Mouse (Mus musculus): ENCODE results near the gene Alx1. TPM values are rescaled to one million over a fixed set of nuclear protein-coding genes. Genes with fewer than 3 reads are reported as not detected.

Gene Alx1
- polyA plus RNA-seq, 1 experiment: not detected

DNA sequence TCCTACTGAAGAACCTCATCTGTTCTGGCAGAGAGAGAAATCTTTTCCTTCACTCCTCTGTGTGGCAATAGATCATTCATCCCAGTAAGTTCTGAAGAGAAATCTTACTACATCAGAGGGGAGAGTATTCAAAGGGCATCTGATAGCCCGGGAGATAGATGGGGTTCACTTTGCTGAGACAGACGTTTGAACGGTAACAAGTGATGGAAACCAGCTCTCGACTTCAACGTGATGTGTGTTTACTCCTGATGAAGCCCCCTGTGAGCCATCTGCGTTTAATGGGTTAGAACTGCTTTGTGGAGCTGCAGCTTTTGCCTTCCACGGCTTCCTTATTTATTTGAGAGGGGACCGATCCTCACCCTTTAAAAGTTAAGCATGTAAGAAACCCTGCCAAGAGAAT lies 29.1 kb downstream of the Alx1 start:
- Histone ChIP-seq H3K27me3 (ENCODE audit: control insufficient read depth, insufficient read depth, low read length) (no peaks in the 10 kb centered on the region), H3K27ac (ENCODE audit: insufficient read depth, low read length) (no peak overlapping the region), H3K36me3 (ENCODE audit: control insufficient read depth, insufficient read depth, low read length) (no peaks in the 10 kb centered on the region), H3K4me3 (ENCODE audit: extremely low read depth, insufficient read depth, insufficient read length) (no peak overlapping the region), H3K4me1 (ENCODE audit: control insufficient read depth, insufficient read depth, insufficient read length) (no peaks in the 10 kb centered on the region)
- TF ChIP-seq CTCF (IDR thresholded peaks at IDR 0.05; ENCODE audit: extremely low read depth, insufficient read depth, insufficient read length, insufficient replicate concordance) (no peak), POLR2A (IDR thresholded peaks at IDR 0.05; ENCODE audit: low read depth, low read length) (no peak)
- DNase-seq (ENCODE audit: low read depth in 1 of 2, low spot score in 2 of 2): no peak
- 25% methylated on average over 8 of the region's 8 CpGs for WGBS

DNA sequence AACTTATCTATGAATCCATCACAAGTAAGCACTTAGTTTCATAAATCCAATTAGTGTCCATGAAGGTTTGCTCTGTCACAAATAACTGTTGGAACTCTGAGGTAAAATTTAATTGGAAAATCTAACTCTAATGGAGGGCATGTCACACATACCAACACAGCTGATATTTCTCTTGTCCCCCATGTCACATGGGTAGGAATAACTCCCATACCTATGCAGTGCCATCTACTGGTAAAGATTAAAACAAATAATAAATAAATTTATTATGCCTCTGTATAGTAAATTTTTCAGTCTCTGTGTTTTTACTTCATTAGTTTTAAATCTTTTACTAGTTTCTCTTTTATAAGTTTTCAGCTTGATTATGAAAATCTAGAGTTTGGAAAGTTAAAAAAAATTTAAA lies 30.4 kb downstream of the Alx1 start:
- no peak for DNase-seq (ENCODE audit: low read depth in 1 of 2, low spot score in 2 of 2)
- Histone ChIP-seq H3K27me3 (ENCODE audit: control insufficient read depth, insufficient read depth, low read length) (no peaks in the 10 kb centered on the region), H3K4me1 (ENCODE audit: control insufficient read depth, insufficient read depth, insufficient read length) (no peaks in the 10 kb centered on the region), H3K27ac (ENCODE audit: insufficient read depth, low read length) (no peak overlapping the region), H3K36me3 (ENCODE audit: control insufficient read depth, insufficient read depth, low read length) (no peaks in the 10 kb centered on the region), H3K4me3 (ENCODE audit: extremely low read depth, insufficient read depth, insufficient read length) (no peak overlapping the region)
- TF ChIP-seq CTCF (IDR thresholded peaks at IDR 0.05; ENCODE audit: extremely low read depth, insufficient read depth, insufficient read length, insufficient replicate concordance) (no peak), POLR2A (IDR thresholded peaks at IDR 0.05; ENCODE audit: low read depth, low read length) (no peak)

DNA sequence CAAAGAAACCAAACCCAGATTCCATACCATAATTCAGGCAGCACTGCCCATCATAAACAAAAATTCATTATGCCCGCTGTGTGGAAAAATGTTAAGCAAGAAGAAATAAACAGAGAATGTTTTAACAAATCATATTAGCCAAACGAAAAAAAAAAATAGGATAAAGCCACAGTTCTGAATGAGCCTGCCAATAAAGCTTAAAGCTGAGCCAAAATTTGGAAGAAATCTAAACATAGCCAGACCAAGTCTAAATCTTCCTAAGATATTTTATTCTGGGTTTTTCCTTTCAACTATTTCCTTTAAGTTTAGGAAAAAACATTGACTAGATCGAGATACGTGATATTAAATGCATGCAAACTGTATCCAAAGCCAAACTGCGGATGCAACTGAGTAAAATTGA lies 54.9 kb downstream of the Alx1 start:
- no peaks in the 10 kb centered on the region for H3K27me3 ChIP-seq (ENCODE audit: control insufficient read depth, insufficient read depth, low read length)
- H3K36me3 ChIP-seq (ENCODE audit: control insufficient read depth, insufficient read depth, low read length): no peaks in the 10 kb centered on the region
- H3K27ac ChIP-seq (ENCODE audit: insufficient read depth, low read length): no peak overlapping the region
- no peaks in the 10 kb centered on the region for H3K4me1 ChIP-seq (ENCODE audit: control insufficient read depth, insufficient read depth, insufficient read length)
- no peak for DNase-seq (ENCODE audit: low read depth in 1 of 2, low spot score in 2 of 2)
- WGBS: 82% methylated on average over 5 of the region's 5 CpGs
- TF ChIP-seq CTCF (IDR thresholded peaks at IDR 0.05; ENCODE audit: extremely low read depth, insufficient read depth, insufficient read length, insufficient replicate concordance) (no peak), POLR2A (IDR thresholded peaks at IDR 0.05; ENCODE audit: low read depth, low read length) (no peak)
- H3K4me3 ChIP-seq (ENCODE audit: extremely low read depth, insufficient read depth, insufficient read length): no peak overlapping the region

DNA sequence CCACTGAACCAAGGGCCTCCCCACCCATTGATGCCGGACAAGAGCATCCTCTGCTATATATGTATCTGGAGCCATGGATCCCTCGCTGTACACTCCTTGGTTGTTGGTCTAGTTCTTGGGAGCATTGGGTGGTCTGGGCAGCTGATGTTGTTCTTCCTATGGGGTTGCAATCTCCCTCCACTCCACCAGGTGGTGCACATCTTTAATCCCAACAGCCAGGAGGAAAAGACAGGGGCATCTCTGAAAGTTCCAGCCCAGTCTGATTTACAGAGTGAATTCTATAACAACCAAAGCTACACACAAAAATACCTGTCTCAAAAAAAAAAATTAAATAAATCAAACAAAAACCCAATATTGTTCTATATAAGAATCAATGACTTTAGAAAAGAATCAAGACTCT lies 70.4 kb downstream of the Alx1 start:
- H3K4me1 ChIP-seq (ENCODE audit: control insufficient read depth, insufficient read depth, insufficient read length): no peaks in the 10 kb centered on the region
- no peaks in the 10 kb centered on the region for H3K36me3 ChIP-seq (ENCODE audit: control insufficient read depth, insufficient read depth, low read length)
- no peak overlapping the region for H3K27ac ChIP-seq (ENCODE audit: insufficient read depth, low read length)
- H3K27me3 ChIP-seq (ENCODE audit: control insufficient read depth, insufficient read depth, low read length): no peaks in the 10 kb centered on the region
- no peak overlapping the region for H3K4me3 ChIP-seq (ENCODE audit: extremely low read depth, insufficient read depth, insufficient read length)
- WGBS: 94% methylated on average over 2 of the region's 2 CpGs
- no peak for DNase-seq (ENCODE audit: low read depth in 1 of 2, low spot score in 2 of 2)
- no peak for TF ChIP-seq CTCF (IDR thresholded peaks at IDR 0.05; ENCODE audit: extremely low read depth, insufficient read depth, insufficient read length, insufficient replicate concordance)
- no peak for TF ChIP-seq POLR2A (IDR thresholded peaks at IDR 0.05; ENCODE audit: low read depth, low read length)

Other genes with a start within 250 kb of the Alx1 start
- not detected in 2 replicates for gene Lrriq1, start 206.1 kb upstream of the Alx1 start, polyA plus RNA-seq (2012; rRNA removed)